ENCODE assay signal across 14 mouse cellular contexts in the genomic region with DNA sequence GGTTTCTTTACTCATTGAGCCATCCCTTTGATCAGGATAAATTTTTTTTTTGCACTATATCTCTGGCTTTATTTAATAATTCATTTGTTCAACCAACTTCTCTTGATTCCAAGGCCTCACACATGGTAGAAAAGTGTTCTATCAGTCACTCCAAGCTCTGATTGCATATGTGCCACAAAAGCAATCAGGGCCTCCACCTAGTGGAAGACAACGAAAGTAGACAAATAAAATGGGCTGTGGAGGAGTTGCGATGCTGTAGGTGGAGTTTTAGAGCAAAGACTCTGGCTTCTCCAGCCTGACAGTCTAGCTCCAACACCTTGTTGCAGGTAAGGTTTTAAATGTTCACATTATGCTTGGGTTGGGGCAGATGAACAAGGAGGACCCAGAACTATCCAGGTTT. TPM values are rescaled to one million over a fixed set of nuclear protein-coding genes. Genes with fewer than 3 reads are reported as not detected.
"Had no signal": no experiment of that assay in that cellular context is flagged by ENCODE, and none has a peak within 500 bp of the region (broad histone marks: within the 10 kb centered on the region; RNA-seq: fewer than 3 reads in every experiment).

No protein-coding gene starts in this region.

- H3K9ac ChIP-seq: limb, embryonic 13.5 days; liver, embryonic 14.5 days; midbrain, embryonic 15.5 days had no signal

- H3K4me3 ChIP-seq: limb, embryonic 13.5 days; megakaryocyte, embryonic 14.5 days; midbrain, embryonic 15.5 days had no signal

- DNase-seq: kidney, adult 11 months; kidney, postnatal 10 days; left cerebral cortex, postnatal 4 days; lung, adult 2 months; lung, postnatal 10 days; right cerebral cortex, adult 18-20 months; right cerebral cortex, postnatal 25 days had no signal

- H3K27ac ChIP-seq: limb, embryonic 13.5 days; liver, embryonic 14.5 days; macrophage; midbrain, embryonic 15.5 days had no signal

- H3K36me3 ChIP-seq: limb, embryonic 13.5 days; midbrain, embryonic 15.5 days had no signal

- H3K27me3 ChIP-seq: limb, embryonic 13.5 days; megakaryocyte, embryonic 14.5 days; midbrain, embryonic 15.5 days had no signal

- H3K9me3 ChIP-seq: midbrain, embryonic 15.5 days had no signal

- ATAC-seq: midbrain, embryonic 15.5 days had no signal

- H3K4me2 ChIP-seq: limb, embryonic 13.5 days; midbrain, embryonic 11.5 days; midbrain, embryonic 15.5 days had no signal

- H3K4me1 ChIP-seq: limb, embryonic 13.5 days; midbrain, embryonic 15.5 days had no signal

RNA-seq across cellular contexts. Expression of gene Veph1, which starts 44.1 kb away (rescaled TPM):
- polyA plus RNA-seq: macrophage; small intestine, adult 2 months had no signal
